Mouse (Mus musculus) macrophage (primary cell): Measurements from ENCODE around the gene Zcchc3. TPM values are rescaled to one million over a fixed set of nuclear protein-coding genes. Genes with fewer than 3 reads are reported as not detected.

ENCODE experiments used
- H3K27ac ChIP-seq: fragments of 350-480 bp; formaldehyde crosslinking; 2 replicates; pipeline ENCODE4 v1.9.0; 2021
- H3K36me3 ChIP-seq: fragments of 350-480 bp; formaldehyde crosslinking; 2 replicates; pipeline ENCODE4 v1.9.0; 2021; ENCODE audit errors: inconsistent target
- H3K4me3 ChIP-seq: fragments of 350-480 bp; formaldehyde crosslinking; 2 replicates; pipeline ENCODE4 v1.9.0; 2021; ENCODE audit errors: inconsistent target
- H3K79me2 ChIP-seq: fragments of 350-480 bp; formaldehyde crosslinking; 2 replicates; pipeline ENCODE4 v1.9.0; 2021; ENCODE audit errors: inconsistent target
- WGBS: methylation state at CpG from one replicate; pipeline ENCODE4 v1.1.7; 2026; ENCODE audit warnings: inconsistent platforms; ENCODE audit not compliant: missing documents; 5-methylcytosine and 5-hydroxymethylcytosine counted together
- polyA plus RNA-seq: library from polyadenylated mRNA; stranded (reverse); fragments of 250-400 nt; gene quantifications from 3 replicates; pipeline ENCODE4 v1.2.4, GENCODE M21; 2018; ENCODE audit warnings: inconsistent platforms

Zcchc3 gene
- polyA plus RNA-seq, 1 experiment from 2014 or later: 0.98 TPM

DNA sequence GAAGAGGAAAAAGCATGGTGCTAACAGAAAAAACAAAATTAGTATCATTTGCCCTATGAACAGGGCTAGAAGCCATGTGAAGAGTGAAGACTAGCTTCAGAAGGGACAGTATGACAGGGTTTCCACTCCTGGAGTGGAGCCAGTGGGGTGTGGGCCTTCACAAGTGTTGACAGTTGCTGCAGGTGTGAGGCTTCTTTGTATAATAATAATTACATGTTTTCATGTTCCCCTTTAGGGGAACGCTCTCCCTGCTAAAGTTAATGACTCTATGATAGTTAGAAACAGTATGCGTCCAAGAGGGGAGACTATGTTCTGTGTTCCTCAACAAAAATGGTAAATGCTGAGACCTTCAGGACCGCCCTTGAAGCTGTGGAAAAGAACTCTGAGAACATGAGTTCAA, 959 bp upstream of the Zcchc3 start:
- Histone ChIP-seq H3K4me3 (no peak overlapping the region), H3K27ac (no peak overlapping the region), H3K36me3 (no peaks in the 10 kb centered on the region), H3K79me2 (no peaks in the 10 kb centered on the region)
- WGBS: 94% methylated on average over 3 of the region's 3 CpGs

DNA sequence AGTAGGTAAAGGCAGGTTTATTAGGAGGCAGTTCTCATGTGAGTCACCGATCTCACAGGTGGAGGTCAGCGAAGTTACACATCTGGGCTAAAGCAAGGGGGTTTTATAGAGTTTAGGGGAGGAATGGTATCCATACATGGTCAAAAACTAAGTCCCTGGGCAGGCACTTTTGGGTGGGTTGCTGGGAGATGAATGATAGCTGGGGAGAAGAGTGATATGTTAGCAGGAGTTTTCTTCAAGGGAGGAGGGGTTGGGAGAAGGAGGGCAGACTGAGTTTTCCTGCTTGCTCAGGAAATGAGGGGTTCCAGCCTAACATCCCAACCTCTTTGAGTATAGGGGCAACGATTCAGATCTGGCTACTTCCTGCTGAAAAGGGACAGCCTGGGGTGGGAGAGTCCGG, 460 bp upstream of the Zcchc3 start, which contains the start of gene 6820408C15Rik:
Gene 6820408C15Rik (plus strand): TSS at position 301 of the 400 bp plus-strand sequence.
- H3K27ac ChIP-seq: no peak within 1 kb of the TSS
- WGBS: 55% methylated on average over 4 of the region's 4 CpGs
- no peaks in the 10 kb centered on the region for H3K36me3 ChIP-seq
- H3K79me2 ChIP-seq: no peaks in the 10 kb centered on the region
- no peak within 1 kb of the TSS; the same call in 1 of the 2 replicates for H3K4me3 ChIP-seq

DNA sequence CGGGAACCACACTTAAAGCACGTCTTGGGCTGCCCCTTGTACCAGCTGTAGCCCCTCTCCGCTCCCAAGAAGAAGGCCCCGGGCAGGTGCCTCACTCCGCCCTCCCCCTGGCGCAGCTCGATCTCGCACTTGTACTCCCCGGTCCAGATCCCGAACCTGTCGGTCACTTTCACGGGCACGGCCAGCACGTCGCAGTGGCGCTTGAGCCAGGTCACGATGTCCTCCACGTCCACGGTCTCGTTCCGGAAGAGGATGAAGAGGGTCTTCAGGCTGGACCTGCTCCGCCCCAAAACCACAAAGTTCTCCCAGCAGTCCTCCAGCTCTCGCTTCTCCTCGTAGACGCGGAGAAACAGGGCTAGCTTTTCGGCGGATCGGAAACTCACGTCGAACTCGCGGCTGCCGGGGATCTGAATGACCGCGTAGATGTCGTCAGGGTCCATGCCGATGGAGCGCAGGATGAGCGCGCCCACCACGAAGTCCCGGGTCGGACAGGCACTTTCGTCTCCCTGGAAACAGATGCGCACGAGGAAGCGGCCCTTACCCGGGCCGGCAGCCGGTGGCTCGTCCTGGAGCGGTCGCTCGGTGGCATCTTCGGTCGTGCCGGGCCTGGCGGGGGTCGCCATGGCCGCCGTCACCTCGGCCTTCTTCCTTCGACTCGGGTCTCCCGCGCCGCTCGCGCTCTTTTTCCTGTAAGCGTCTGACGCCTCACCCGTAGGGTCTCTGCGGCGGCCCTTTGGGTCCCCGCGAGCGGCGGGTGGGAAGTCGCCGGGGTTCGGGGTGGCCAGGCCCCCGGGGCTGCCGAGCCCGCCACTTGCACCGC, 852 bp downstream of the Zcchc3 start:
- no peak overlapping the region for H3K27ac ChIP-seq
- peak overlapping the region; percentile 10; the same call in 1 of the 2 replicates for H3K4me3 ChIP-seq
- WGBS: 15% methylated on average over 85 of the region's 86 CpGs
- H3K79me2 ChIP-seq: no peaks in the 10 kb centered on the region
- no peaks in the 10 kb centered on the region for H3K36me3 ChIP-seq

DNA sequence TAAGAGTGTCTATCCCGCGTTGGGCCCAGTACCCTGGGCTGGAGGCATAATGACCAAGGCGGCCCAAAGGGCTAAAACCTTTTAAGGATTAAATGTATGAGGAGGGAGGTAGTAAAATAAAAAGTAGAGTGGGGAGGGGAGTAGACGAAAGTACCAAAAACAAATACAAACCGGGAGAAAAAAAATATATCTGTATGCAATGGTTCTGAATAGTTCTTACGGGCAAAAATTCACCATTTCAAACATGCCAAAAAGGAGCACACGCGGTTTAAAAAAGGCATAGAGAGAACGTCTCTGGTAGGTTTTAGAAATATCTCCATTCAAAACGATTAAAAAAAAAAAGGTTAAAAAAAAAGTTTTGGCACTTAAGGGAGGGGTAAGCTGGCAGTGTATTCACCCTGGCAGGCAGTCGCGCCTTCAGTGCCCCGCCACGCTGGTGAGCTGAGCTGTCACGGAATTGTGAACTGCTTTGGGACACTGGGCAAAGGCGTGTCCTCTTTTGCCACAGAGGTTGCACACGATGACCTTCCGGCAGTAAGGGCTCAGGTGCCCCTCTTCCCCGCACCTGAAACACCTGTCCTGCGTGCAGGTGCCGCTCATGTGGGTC, 1.6 kb downstream of the Zcchc3 start:
- H3K27ac ChIP-seq: no peak overlapping the region
- no peak overlapping the region for H3K4me3 ChIP-seq
- 85% methylated on average over 18 of the region's 21 CpGs for WGBS
- no peaks in the 10 kb centered on the region for H3K36me3 ChIP-seq
- no peaks in the 10 kb centered on the region for H3K79me2 ChIP-seq

DNA sequence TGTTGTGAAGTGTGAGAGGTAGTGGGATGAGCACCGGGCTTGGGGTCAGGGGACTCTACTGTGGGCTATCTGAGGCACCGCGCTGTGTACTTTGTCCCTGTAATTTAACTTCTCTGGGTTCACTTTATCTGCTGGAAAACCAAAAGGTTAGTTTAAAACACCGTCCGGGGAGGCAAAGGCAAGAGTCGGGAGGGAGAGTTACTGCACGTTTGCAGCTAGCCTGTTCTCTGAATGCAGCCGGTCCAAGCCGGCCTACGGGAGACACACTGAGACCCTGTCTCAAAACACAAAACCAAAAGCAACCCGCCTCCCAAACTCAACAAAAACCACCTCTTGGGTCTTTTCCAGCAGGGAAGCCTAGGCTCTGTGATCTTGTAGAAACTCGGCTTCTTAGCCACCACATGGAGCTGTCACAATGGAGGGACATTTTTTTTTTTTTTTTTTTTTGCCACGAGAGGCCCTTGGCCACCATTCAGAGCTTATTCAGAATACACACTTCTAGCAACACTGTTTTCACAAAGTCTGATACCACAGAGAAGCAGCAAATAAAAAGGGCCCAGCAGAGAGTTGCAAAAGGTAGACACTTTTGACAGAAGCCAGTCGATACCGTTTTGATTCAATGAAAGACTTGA, 2.2 kb downstream of the Zcchc3 start:
- Histone ChIP-seq H3K36me3 (no peaks in the 10 kb centered on the region), H3K79me2 (no peaks in the 10 kb centered on the region), H3K4me3 (no peak overlapping the region), H3K27ac (no peak overlapping the region)
- WGBS: 92% methylated on average over 15 of the region's 15 CpGs

DNA sequence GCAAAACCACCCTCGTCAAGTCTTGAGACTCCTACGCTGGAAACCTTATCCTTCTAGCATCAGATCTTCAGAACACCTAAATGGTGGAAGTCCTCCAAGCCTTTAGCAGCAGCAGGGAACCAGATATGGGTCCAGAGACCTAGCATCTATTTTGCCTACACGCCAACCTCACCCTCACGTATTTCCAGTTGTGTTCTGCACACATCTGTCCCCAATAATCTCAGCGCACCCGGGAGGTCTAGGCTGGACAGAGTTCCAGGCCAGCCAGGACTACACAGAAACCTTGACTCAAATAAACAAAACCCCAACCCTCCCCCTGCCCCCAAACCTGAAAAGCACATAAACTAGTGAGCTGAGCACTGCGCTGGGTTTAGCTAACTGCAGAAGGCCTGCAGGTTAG, 3.4 kb downstream of the Zcchc3 start:
- Histone ChIP-seq H3K79me2 (no peaks in the 10 kb centered on the region), H3K4me3 (no peak overlapping the region), H3K36me3 (no peaks in the 10 kb centered on the region), H3K27ac (no peak overlapping the region)
- 86% methylated on average over 7 of the region's 7 CpGs for WGBS

DNA sequence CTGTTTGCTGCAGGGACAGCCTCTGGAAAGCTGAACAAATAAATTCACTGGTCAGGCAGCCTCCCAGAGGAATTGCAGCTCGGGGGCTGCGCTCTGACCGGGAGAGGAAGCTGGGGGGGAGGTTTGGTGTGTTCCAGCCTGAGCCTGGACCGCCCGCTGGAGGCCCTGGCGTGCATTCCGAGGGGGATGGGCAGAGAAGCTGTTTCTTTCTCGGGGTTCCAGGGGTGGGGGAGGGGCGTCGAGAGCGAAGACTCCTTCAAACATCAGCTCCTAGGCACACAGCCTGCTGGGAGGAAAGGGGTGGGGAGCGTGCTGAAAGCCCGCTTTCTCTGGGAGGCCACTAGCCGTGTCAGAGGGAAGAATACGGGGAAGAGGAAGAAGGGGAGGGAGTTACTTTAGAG, 3.9 kb downstream of the Zcchc3 start:
- WGBS: 52% methylated on average over 15 of the region's 15 CpGs
- H3K4me3 ChIP-seq: no peak overlapping the region
- H3K79me2 ChIP-seq: no peaks in the 10 kb centered on the region
- H3K36me3 ChIP-seq: no peaks in the 10 kb centered on the region
- no peak overlapping the region for H3K27ac ChIP-seq

DNA sequence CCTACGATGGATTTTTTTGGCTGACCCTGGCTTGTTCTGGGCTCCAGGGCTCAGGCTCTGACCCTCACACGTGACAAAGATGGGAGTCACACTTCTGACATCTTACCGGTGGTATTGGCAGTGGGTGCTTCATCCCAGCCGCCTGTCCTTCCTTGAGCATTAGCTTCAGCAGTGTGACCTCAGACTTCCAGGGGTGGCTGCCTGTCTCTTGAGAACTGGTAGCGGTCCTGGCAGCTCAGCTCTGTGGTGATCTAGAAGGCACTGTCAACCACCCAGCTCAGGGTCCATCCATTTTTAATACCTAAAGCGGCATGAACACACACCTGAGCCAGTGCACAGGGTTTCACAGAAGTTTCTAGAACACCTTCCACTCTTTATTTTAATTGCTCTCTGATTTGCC, 5.0 kb downstream of the Zcchc3 start:
- H3K36me3 ChIP-seq: no peaks in the 10 kb centered on the region
- no peak overlapping the region for H3K27ac ChIP-seq
- no peak overlapping the region for H3K4me3 ChIP-seq
- no peaks in the 10 kb centered on the region for H3K79me2 ChIP-seq
- 93% methylated on average over 6 of the region's 6 CpGs for WGBS

DNA sequence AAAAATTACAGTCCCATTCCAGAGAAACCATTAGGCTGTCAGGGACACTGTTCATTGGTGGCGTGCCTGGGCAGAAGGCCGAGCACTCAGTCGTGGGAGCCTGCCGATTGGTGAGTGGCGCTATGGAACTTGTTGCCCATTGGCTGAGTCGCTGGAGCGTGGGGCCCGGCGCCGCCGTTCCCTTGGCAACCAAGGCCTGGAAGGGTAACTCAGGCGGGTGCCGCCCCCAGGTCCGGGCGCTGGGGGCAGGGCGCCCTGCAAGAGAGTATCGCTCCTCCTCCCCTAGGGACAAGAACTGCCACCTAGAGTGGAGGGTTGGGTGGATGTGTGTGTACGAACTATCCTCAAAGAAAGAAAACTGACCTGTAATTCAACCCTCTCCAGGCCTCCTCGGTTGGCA, 8.7 kb downstream of the Zcchc3 start:
- WGBS: 5% methylated on average over 10 of the region's 19 CpGs
- Histone ChIP-seq H3K36me3 (no peaks in the 10 kb centered on the region), H3K79me2 (no peaks in the 10 kb centered on the region), H3K27ac (no peak overlapping the region), H3K4me3 (no peak overlapping the region; the same call in 1 of the 2 replicates)

DNA sequence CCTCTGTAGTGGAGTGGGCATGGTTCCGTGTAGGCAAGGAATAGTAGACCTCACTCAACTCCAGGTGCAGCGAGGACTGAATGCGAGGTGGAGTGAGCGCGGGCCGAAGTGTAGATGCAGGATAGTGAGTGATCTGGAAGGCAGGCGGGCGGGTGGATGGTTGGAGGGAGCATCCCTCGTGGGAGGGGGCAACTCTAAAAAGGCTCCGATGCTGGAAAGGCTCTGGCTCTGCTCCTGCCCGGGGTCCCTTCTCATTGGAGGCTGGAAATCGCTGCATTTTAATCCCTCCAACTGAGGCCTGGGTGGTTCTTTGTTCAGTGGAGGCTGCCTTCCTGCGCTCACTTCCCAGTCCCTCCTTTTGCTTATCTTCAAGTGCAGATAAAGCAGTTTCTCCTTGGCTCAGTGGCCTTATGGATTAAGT, 15.7 kb downstream of the Zcchc3 start:
- Histone ChIP-seq H3K79me2 (no peaks in the 10 kb centered on the region), H3K27ac (no peak overlapping the region), H3K4me3 (no peak overlapping the region), H3K36me3 (no peaks in the 10 kb centered on the region)
- 28% methylated on average over 13 of the region's 13 CpGs for WGBS

DNA sequence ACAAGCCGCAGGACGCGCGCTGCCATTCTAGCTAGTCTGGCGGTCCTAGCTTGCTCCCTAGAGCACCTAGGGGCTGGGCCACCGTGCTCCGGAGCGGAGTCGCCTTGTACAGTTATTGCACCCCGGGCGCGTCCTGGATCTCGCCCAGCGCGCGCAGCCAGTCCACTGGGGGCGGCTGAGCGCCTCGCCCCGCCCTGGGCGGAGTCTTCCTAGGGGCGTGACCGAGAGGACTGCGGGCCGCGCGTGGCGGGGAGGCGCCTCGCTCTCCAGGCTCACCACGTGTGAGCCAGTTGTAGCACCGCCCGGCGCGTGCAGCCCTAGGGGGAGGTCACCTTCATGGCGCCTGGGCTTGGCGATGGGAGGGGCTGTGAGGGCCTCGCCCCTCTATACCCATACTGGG, 16.1 kb downstream of the Zcchc3 start:
- Histone ChIP-seq H3K27ac (no peak overlapping the region), H3K36me3 (no peaks in the 10 kb centered on the region), H3K79me2 (no peaks in the 10 kb centered on the region), H3K4me3 (peak overlapping the region; percentile 17)
- 2% methylated on average over 38 of the region's 38 CpGs for WGBS

DNA sequence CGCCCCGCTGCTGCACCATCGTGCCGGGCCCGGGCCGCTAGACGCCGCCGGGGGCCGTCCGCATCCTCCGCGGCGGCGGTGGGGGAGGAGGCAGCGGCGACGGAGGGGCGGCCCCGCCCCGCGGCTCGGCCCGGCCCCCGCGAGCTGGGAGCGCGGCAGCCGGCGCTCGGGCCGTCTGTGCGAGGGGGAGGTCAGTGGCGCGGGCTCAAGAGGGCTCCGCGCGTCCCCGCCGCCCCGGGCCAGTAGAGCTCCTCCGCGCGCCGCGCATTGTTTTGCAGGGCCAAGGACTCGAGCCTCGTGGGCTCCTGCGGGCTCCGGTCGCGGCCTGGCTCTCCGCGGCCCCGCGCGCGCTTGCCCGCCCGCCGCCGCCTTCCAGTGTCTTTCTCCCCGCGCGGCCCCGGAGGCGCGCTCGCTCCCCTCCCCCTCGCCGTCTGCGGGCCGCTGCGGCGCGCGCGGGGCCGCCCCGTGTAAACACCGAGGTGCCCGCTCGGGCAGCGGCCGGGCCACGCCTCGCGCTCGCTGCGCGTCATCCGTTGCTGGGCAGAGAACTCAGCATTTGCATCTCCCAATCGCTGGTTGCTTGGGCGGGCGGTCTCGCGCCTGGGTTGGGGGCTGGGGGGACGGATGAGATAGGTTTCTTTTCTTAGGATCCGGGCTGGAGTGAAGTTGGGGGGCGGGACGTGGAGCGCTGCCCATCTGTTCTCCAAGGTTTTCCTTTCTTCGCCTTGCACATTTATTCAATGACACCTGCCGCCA, 17.0 kb downstream of the Zcchc3 start, which contains the start of gene Sox12:
Gene Sox12 (minus strand): TSS at position 384 of the 756 bp plus-strand sequence.
- H3K4me3 ChIP-seq: peak within 1 kb of the TSS; percentile 17
- under 1% methylated on average over 90 of the region's 104 CpGs for WGBS
- H3K27ac ChIP-seq: no peak within 1 kb of the TSS
- H3K36me3 ChIP-seq: no peaks in the 10 kb centered on the region
- no peaks in the 10 kb centered on the region for H3K79me2 ChIP-seq

DNA sequence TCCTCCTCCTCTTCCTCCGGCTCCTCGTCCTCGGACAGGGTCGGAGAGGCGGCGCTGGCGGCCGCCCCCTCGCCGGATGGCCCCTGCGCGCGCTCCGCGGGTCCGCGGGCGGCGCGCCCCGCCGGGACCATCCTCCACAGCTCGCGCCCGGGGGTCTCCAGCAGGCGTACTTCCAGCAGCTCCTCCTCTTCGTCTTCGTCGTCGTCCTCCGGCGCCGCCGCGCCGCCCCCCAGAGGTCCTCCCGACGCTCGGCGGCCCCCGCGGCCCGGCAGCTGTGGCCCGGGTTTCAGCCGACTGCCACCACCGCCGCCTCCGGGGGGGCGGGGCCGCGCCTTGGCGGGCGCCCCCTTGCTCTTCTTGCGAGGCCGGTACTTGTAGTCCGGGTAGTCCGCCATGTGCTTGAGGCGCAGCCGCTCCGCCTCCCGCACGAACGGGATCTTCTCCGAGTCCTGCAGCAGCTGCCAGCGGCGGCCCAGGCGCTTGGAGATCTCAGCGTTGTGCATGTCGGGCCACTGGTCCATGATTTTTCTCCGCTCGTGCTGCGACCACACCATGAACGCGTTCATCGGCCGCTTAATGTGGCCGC, 17.7 kb downstream of the Zcchc3 start:
- Histone ChIP-seq H3K4me3 (no peak overlapping the region), H3K79me2 (no peaks in the 10 kb centered on the region), H3K36me3 (no peaks in the 10 kb centered on the region), H3K27ac (no peak overlapping the region)
- WGBS: under 1% methylated on average over 77 of the region's 77 CpGs
